Mouse (Mus musculus): ENCODE data around the gene Wwox. TPM values are rescaled to one million over a fixed set of nuclear protein-coding genes. Genes with fewer than 3 reads are reported as not detected.

Wwox gene
- total RNA-seq, 2 experiments from 2014 or later, result 28.8 to 30.2 TPM

GRCm38 (mm10) chr8:114593424-114594157, 154.1 kb downstream of the Wwox start:
- DNase-seq (ENCODE audit: low spot score in 2 of 2), result no peak

DNA sequence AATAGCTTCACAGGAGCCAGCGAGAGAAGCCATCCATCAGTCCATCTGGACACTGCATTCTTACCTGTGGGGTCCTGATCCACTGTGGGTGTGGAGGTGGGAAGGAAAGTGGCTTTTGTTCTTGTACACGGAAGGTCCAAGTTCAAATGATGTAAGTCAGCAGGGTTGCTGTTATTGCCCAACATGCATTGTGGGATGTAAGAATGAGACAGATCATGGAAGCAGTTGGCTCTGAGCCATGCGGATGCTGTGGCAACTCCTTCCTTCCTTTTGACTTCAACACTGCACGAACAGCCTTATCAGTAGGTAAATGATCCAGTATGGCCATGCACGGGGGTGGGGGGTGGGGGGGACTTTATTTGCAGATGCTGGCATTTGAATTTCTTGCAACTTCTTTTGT, 155.4 kb downstream of the Wwox start:
- DNase-seq (ENCODE audit: low spot score in 2 of 2), result no peak

- DNase-seq (ENCODE audit: low spot score in 2 of 2), result no peak
Measured at GRCm38 (mm10) chr8:114599555-114599954, 160.1 kb downstream of the Wwox start.

DNA sequence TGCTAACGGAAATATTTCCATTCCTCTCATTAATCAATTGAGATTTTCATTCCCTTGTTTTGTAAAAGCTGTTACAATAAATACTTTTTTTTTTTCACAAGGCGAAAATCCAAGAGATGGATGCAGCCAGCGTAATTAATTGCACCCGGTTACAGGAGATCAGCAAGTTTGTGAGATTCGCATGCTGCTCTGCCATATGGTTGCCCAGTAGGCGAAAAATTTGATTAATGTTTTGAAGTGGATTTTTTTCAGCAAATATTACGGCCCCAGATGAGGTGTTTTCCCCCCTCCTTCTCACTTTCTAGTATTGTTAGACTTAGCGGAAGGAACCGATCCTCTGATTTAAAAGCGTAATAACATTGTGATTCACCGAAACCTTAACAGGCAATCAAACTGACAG, 160.7 kb downstream of the Wwox start:
- no peak for DNase-seq (ENCODE audit: low spot score in 2 of 2)

DNA sequence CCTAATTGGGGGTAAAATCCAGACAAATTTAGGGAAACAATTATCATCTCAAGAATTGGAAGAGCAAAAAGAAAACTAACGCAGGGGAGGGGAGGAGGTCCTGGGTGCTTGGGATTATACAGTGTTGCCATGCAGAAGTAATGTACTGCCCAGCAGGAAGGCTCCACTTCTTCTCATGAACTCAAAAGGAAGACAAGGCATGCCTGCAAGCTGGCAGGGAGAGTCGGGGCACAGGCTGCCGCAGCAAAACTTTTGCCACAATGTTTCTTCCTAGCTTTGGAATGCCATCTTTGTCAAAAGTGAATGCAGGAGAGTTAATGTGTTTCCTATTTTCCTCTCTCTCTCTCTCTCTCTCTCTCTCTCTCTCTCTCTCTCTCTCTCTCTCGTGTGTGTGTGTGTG, 163.6 kb downstream of the Wwox start:
- DNase-seq (ENCODE audit: low spot score in 2 of 2), result no peak

GRCm38 (mm10) chr8:114603561-114603960, 164.1 kb downstream of the Wwox start:
- no peak for DNase-seq (ENCODE audit: low spot score in 2 of 2)

- no peak for DNase-seq (ENCODE audit: low spot score in 2 of 2)
Measured at GRCm38 (mm10) chr8:114604315-114604714, 164.9 kb downstream of the Wwox start.

DNA sequence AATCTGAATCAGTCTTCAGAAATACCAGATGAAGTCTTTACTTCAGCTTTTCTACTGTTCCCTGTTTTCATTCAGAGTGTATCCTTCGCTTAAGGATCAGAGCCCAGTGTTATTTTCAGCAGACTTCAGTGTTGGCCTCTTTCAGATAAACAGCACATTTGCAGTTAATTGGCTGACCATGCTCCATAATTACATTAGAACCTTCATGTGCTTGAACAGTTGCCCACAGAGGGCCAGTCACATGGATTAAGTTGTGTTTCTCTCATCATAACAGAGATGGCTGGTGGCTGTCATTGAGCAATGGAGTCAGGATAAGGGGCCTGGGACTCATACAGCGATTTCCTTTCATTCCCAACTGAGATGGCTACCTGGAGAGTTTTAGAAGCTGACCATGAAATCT, 166.2 kb downstream of the Wwox start:
- no peak for DNase-seq (ENCODE audit: low spot score in 2 of 2)

- no peak for DNase-seq (ENCODE audit: low spot score in 2 of 2)
Measured at GRCm38 (mm10) chr8:114609330-114609729, 169.9 kb downstream of the Wwox start.

DNA sequence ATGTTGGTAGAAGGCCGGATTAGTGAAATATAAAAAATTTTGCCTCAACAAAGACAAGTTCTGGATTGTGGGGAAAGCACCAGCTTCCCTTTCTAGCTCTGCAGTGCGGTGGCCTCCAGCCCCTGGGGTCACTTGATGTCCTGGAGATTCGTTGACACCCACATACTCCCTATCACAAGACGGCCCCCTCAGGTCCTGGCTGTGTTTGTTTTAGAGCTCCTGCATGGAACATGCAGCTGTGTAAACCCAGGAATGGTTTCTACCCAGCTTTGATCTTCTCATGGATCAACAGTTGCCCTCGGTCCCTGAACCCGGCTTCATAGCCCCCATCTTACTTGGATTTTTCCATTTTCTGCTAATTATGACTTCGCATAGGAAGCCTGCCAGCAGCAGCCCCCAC, 171.6 kb downstream of the Wwox start:
- DNase-seq (ENCODE audit: low spot score in 2 of 2), result no peak

- DNase-seq (ENCODE audit: low spot score in 2 of 2), result no peak
Measured at GRCm38 (mm10) chr8:114612091-114612490, 172.6 kb downstream of the Wwox start.

DNA sequence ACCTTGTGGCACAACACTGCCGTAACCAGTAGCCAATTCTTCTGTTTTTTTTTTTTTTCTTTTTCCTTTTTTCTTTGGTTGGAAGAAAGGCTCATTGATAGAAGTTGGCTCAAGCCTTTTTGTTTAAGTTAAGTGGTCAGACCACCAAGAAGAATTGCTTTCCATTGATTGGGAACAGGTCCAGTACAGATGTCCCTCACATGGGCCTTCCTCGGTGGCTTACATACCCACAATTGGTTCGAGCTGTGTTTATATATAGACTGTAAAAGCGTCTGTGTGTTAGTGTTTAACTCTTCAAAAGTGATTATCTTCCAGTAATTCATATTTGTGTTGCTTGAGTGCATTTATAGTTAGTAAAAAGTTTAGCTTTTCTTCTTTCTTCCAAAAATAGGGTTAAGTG, 176.0 kb downstream of the Wwox start:
- no peak for DNase-seq (ENCODE audit: low spot score in 2 of 2)

DNA sequence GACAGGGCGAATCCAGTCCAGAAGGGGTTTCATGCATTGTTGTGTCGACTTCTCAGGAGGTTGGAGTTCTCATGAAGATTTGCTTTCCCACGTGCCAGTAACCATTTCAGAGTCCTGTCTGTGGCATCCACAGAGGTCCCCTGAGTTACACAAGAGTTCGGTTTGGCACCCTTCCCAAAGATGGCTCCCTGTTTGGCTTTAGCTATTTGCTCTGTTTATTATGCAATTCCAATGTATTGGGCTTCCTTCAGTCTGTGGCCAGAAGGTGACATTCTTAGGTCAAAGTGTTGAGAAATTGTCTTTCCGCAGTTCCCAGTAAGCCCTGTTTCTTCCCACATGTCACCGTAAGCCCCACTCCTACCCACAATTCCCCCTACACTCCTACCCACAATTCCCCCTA, 176.5 kb downstream of the Wwox start:
- DNase-seq (ENCODE audit: low spot score in 2 of 2), result no peak

DNA sequence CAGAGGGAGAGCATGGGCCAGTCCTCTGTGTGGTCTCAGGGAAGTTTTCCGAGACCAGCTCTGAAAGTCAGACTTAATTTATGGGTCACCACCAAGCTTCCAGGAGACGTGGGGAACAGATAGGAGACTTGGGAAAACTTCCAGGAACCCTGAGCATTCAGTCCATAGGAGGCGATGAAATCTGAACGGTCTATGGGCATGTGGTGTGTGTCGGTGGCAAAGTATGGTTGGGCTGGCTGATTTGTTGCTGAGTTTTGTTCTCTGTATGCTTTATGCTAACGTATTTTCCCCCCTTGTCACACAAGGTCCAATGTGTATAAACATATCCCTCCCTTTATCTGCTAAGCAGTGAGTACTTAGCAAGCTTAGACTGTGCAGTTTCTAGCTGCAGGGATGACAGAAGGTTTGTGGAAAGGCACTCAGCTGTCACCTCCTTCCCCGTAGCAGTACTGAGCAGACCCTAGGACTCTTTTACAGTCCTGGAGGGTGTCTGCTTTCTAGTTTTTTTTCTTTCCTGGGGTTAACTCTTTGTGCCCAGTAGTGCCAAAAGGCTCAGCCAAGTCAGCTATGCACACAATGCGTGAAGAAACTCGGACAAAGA, 179.6 kb downstream of the Wwox start:
- no peak for DNase-seq (ENCODE audit: low spot score in 2 of 2)

- no peak for DNase-seq (ENCODE audit: low spot score in 2 of 2)
Measured at GRCm38 (mm10) chr8:114625402-114625801, 185.9 kb downstream of the Wwox start.

DNA sequence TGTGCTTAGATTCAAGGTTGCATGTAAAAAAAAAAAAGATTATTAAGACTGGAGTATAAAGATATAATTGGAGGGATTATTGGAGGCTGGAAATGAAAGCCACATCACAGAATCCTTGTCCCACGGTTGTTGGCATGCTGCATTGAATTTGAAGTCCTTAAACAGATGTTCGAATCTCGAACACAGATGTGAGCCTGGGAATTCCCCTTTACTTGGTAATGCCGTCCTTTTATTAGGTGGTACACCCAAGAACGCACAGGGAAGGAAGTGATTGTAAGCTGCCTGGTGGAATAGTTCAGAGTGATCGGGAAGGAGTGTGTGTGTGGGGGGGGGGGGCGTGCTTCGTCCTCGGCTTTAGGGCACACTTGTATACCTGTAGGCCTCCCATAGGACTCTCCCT, 187.4 kb downstream of the Wwox start:
- no peak for DNase-seq (ENCODE audit: low spot score in 2 of 2)

GRCm38 (mm10) chr8:114629719-114630118, 190.3 kb downstream of the Wwox start:
- DNase-seq (ENCODE audit: low spot score in 2 of 2), result no peak

GRCm38 (mm10) chr8:114631087-114631486, 191.6 kb downstream of the Wwox start:
- no peak for DNase-seq (ENCODE audit: low spot score in 2 of 2)

DNA sequence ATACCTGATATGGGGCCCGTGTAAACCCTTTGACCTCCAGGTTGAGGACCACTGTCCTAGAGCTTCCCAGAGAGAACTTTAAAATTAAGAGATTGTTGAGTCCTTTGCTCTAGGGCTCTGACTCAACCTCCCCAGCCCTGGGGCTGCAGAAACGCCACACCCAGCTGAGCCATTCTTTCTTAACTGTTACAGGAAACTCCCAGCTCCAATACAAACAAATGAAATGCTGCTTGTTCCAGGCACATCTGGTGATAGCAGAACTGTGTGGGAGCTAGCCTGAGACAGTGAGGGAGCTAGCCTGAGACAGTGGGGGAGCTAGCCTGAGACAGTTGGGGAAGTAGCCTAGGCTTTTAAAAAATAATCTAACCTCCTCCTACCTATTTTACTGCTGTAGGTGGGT, 194.7 kb downstream of the Wwox start:
- DNase-seq (ENCODE audit: low spot score in 2 of 2), result no peak

DNA sequence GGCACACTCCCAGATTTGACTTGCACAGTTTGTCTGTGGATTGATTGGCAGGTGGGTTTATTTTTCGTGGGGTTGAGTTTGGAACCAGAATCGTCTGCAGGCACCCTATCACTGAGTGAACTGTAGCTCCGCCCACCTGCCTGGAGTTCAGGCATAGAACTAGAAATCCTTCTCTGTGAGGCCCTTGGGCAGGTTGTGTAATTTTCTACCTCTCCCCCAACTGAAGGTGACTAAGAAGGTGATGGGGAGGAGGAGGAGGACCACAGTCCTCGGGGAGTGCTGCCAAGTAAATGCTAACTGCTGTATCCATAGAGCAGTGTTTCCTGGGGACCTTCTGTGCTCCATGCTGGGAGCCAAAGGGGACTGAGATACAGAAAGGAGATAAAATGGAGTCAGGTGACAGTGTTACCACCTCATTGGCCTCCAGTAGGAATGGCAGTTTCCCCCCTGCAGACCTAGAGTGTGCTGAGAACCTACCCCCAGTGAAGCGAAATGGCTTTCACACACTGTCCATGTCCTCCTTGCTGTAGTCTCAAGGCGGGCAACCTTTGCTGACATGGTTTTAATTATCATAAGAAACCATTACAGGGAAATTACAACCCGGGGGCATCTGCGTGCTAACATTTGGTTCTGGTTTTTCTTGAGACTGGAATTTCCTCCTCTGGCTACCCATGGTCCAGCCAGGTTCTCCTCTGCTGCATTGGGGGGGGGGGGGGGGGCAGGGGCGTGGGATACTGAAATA, 195.4 kb downstream of the Wwox start:
- DNase-seq (ENCODE audit: low spot score in 2 of 2), result no peak

- no peak for DNase-seq (ENCODE audit: low spot score in 2 of 2)
Measured at GRCm38 (mm10) chr8:114636376-114636775, 196.9 kb downstream of the Wwox start.

DNA sequence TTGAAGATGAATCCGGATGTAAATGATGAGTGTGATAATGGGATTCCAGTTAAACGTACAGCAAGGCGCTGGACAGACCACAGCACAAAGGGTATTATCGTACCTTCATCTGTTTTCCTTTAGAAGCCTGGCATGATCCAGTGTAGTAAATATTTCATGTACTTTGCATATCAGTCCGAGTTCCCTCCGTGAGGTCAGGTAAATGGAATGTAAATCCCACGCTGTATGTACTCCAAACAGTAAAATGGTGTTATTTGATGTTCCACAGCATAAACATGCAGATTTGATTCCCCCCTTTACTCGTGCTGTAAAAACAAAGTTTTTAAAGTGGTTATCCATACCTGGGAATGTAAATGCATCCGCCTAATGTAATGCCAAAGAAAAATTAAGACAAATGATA, 202.4 kb downstream of the Wwox start:
- DNase-seq (ENCODE audit: low spot score in 2 of 2), result no peak
